Mouse (Mus musculus) limb, embryonic 13.5 days (tissue): ENCODE data around the gene Esm1. TPM values are rescaled to one million over a fixed set of nuclear protein-coding genes. Genes with fewer than 3 reads are reported as not detected.

Experiments used
- ATAC-seq: fragments of 200-750 bp; cut with Nextera tagmentation; 2 replicates; pipeline ENCODE4 v1.8.0; 2017; ENCODE audit warnings: low read depth, moderate number of reproducible peaks, moderate TSS enrichment; ENCODE audit not compliant: low FRiP score
- H3K27ac ChIP-seq: fragments of 300-500 bp; sonication (generic); 2 replicates; pipeline ENCODE4 v1.5.1; 2015; ENCODE audit warnings: inconsistent platforms, mild to moderate bottlenecking, moderate library complexity
- H3K27me3 ChIP-seq: fragments of 300-500 bp; sonication (generic); 2 replicates; pipeline ENCODE4 v1.6.1; 2015; ENCODE audit warnings: mild to moderate bottlenecking, inconsistent platforms
- H3K36me3 ChIP-seq: fragments of 300-500 bp; sonication (generic); 2 replicates; pipeline ENCODE4 v1.6.1; 2015; ENCODE audit warnings: inconsistent platforms, mild to moderate bottlenecking, moderate library complexity
- H3K4me1 ChIP-seq: fragments of 300-500 bp; sonication (generic); 2 replicates; pipeline ENCODE4 v1.6.1; 2015; ENCODE audit warnings: inconsistent platforms
- H3K4me2 ChIP-seq: fragments of 300-500 bp; sonication (generic); replicated peaks from 2 replicates; pipeline ENCODE4 v1.6.1; 2015; ENCODE audit warnings: inconsistent platforms, mild to moderate bottlenecking, moderate library complexity
- H3K4me3 ChIP-seq: fragments of 300-500 bp; sonication (generic); 2 replicates; pipeline ENCODE4 v1.5.1; 2015; ENCODE audit warnings: moderate library complexity, mild to moderate bottlenecking, inconsistent platforms
- H3K9ac ChIP-seq: fragments of 300-500 bp; sonication (generic); 2 replicates; pipeline ENCODE4 v1.6.1; 2015; ENCODE audit warnings: mild to moderate bottlenecking, inconsistent platforms
- H3K9me3 ChIP-seq: fragments of 300-500 bp; sonication (generic); 2 replicates; pipeline ENCODE4 v1.6.1; 2016; ENCODE audit warnings: inconsistent platforms
- WGBS: fragments of 180-500 bp; shearing (Covaris S2); methylation state at CpG from one replicate; pipeline ENCODE4 v1.1.7; 2015; 5-methylcytosine and 5-hydroxymethylcytosine counted together
- polyA plus RNA-seq: library from polyadenylated mRNA; unstranded; fragments of >200 nt; fragmentation: Nextera tagmentation; extraction: Ambion mirVana; gene quantifications from 2 replicates; pipeline ENCODE4 v1.2.1, GENCODE M21; 2015

Esm1 gene
- polyA plus RNA-seq = 3.0 TPM in 2 replicates

GRCm38 (mm10) chr13:113209624-113210023 lies at the start of gene Esm1:
Esm1 (plus strand) TSS chr13:113209659.
- Histone ChIP-seq H3K4me2 (peak within 1 kb of the TSS; percentile 48), H3K4me3 (peak within 1 kb of the TSS; percentile 15), H3K36me3 (no peaks in the 10 kb centered on the region), H3K9me3 (no peaks in the 10 kb centered on the region), H3K4me1 (peaks cover 27% of the 10 kb centered on the region), H3K9ac (no peak within 1 kb of the TSS), H3K27me3 (peaks cover 29% of the 10 kb centered on the region), H3K27ac (no peak within 1 kb of the TSS)
- 26% methylated on average over 15 of the region's 15 CpGs for WGBS
- no peak for ATAC-seq

DNA sequence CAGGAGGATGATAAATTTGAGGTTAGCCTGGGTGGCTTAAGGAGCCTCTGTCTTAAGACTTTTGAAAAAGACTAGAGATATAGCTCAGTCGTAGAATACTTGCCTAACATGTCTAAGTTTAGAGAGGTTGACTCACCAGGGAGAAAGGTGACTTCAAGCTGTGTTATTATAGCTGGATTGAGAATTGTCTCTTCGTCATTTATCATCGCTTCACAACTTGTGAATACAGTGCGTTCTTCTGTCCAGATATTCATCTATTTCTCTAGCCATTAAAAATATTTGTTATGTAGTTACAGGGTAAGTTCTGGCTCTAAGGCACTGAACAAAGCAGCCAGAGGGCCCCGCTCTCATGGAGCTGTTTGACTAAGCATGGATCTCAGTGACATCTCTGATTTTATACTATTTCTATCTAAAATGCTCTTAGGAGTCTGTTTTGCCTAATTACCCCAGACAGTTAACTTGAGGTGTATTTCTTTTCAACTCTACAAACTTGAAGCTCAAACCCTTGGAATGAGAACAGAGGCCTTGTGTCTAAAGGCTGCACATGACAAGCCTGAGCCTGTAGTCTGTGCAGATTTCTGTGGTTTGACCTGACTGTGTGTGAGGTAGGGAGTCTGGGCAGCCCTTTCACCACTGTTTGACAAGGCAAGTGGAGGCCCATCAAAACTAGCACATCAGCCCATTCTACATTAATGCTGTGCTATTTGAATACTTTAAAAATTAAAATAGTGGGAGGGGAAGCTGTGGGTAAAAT lies 45.0 kb upstream of the Esm1 start:
- 89% methylated on average over 5 of the region's 5 CpGs for WGBS
- no peaks in the 10 kb centered on the region for H3K36me3 ChIP-seq
- H3K9ac ChIP-seq = no peak overlapping the region
- H3K9me3 ChIP-seq = no peaks in the 10 kb centered on the region
- no peak overlapping the region for H3K4me3 ChIP-seq
- H3K27ac ChIP-seq = no peak overlapping the region
- ATAC-seq = no peak
- H3K4me2 ChIP-seq = no peak overlapping the region
- 0 out of 2 replicates have a peak, but pooled peaks cover 4% of the 10 kb centered on the region for H3K4me1 ChIP-seq
- no peaks in the 10 kb centered on the region for H3K27me3 ChIP-seq

DNA sequence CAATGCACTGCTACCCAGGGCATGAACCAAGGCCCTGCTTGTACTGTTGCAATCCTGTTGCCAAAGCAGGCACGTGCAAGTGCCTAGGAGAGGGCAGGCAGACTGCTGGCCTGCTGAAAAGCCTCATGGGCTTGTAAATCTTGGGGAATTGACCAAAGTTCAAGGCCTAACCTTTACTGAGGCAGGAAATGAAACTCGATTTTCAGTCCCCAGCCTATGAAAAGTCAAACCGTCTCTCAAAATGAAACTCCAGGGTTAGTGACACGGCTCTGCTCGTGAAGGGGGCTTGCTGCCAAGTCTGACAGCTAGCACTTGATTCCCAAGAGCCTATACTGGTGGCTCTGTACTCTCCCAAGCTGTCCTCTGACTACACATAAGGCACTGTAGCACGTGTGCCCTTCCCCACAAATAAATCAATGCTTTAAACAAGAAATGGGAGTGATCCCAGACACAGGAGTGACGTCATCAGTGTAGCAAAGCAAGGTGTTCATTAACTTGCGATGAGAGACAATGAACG lies 41.4 kb upstream of the Esm1 start:
- no peaks in the 10 kb centered on the region for H3K9me3 ChIP-seq
- H3K27me3 ChIP-seq = no peaks in the 10 kb centered on the region
- no peak overlapping the region for H3K4me3 ChIP-seq
- H3K9ac ChIP-seq = no peak overlapping the region
- no peak overlapping the region for H3K27ac ChIP-seq
- 57% methylated on average over 9 of the region's 9 CpGs for WGBS
- no peak overlapping the region for H3K4me2 ChIP-seq
- H3K36me3 ChIP-seq = no peaks in the 10 kb centered on the region
- ATAC-seq = no peak
- 0 out of 2 replicates have a peak, but pooled peaks cover 4% of the 10 kb centered on the region for H3K4me1 ChIP-seq

DNA sequence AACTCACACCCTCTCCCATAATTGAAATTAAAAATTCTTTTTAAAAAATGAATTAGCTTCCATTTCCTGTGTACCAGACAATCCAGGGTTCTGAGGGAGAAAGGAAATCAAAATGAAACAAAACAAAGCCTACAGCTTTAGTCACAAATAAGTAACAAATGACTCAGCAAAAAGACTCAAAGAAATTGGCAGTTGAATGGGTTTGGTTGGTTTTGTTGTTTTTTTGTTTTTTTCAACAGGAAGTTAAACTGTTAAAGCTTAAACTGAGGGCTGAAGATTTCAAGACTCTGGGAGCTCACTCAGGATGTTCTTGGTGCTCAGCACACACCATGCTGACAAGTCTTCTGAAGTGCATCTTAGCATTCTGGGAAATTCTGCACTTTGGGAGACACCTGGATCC lies 39.2 kb upstream of the Esm1 start:
- Histone ChIP-seq H3K9me3 (no peaks in the 10 kb centered on the region), H3K36me3 (no peaks in the 10 kb centered on the region), H3K27ac (no peak overlapping the region), H3K4me3 (no peak overlapping the region), H3K4me1 (0 out of 2 replicates have a peak, but pooled peaks cover 4% of the 10 kb centered on the region), H3K4me2 (no peak overlapping the region), H3K27me3 (no peaks in the 10 kb centered on the region), H3K9ac (no peak overlapping the region)
- no peak for ATAC-seq

- ATAC-seq = no peak
- no peak overlapping the region for H3K9ac ChIP-seq
- H3K27ac ChIP-seq = no peak overlapping the region
- no peaks in the 10 kb centered on the region for H3K27me3 ChIP-seq
- 0 out of 2 replicates have a peak, but pooled peaks cover 5% of the 10 kb centered on the region for H3K4me1 ChIP-seq
- H3K36me3 ChIP-seq = no peaks in the 10 kb centered on the region
- H3K9me3 ChIP-seq = no peaks in the 10 kb centered on the region
- no peak overlapping the region for H3K4me2 ChIP-seq
- WGBS = 76% methylated on average over 6 of the region's 6 CpGs
- no peak overlapping the region for H3K4me3 ChIP-seq
Measured at GRCm38 (mm10) chr13:113174162-113174561, 35.3 kb upstream of the Esm1 start.

- WGBS = 90% methylated on average over 8 of the region's 8 CpGs
- H3K4me2 ChIP-seq = no peak overlapping the region
- no peak for ATAC-seq
- H3K9ac ChIP-seq = no peak overlapping the region
- 0 out of 2 replicates have a peak, but pooled peaks cover 6% of the 10 kb centered on the region for H3K9me3 ChIP-seq
- H3K27ac ChIP-seq = no peak overlapping the region
- H3K36me3 ChIP-seq = no peaks in the 10 kb centered on the region
- no peaks in the 10 kb centered on the region for H3K27me3 ChIP-seq
- H3K4me1 ChIP-seq = no peaks in the 10 kb centered on the region
- no peak overlapping the region for H3K4me3 ChIP-seq
Measured at GRCm38 (mm10) chr13:113183310-113183709, 26.1 kb upstream of the Esm1 start.

GRCm38 (mm10) chr13:113183720-113184119 lies 25.7 kb upstream of the Esm1 start:
- no peak overlapping the region for H3K27ac ChIP-seq

DNA sequence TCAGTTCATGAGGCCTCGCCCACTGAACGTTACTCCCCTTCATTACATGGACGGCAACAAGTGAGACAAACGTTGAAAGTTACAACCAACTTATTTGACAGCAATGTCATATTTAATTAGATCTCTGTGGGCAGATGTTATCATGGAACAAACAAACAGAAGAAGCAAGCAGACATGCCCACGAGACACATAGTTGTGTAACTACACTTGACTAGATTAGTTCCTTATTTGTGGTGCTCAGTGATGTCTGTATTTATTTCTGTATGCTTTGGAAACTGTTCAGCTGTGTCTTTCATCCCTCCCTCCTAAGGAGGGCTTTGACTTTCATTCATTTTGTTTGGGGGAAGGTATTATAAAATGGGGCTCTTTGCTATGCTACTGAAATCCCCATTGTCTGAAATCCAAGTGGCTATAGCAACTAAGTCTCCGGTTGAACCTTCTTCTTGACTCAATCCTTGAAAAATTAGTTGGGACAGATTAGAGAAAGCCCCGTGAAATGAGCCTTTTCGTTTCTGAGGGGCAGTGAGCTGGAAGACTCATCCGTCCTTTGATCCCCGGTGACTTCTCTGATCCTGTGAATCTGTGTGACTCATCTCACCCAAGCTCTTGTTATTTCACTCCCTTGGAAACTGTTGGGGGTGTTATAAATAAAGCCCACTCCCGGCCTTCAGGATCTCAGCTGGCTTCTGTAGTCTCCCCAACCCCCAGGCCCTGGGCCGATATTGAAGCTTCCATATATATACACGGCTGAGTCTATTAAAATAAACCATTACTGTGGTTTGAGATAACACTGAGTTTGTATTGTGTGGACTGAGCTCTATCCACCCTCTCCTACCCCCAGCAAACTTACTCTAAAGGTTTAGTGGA lies 12.4 kb upstream of the Esm1 start:
- no peak overlapping the region for H3K4me2 ChIP-seq
- H3K9me3 ChIP-seq = no peaks in the 10 kb centered on the region
- no peaks in the 10 kb centered on the region for H3K36me3 ChIP-seq
- no peak overlapping the region for H3K9ac ChIP-seq
- H3K4me3 ChIP-seq = no peak overlapping the region
- no peaks in the 10 kb centered on the region for H3K27me3 ChIP-seq
- no peak overlapping the region for H3K27ac ChIP-seq
- 0 out of 2 replicates have a peak, but pooled peaks cover 5% of the 10 kb centered on the region for H3K4me1 ChIP-seq
- WGBS = 67% methylated on average over 13 of the region's 13 CpGs
- no peak for ATAC-seq

More at GRCm38 (mm10) chr13:113183720-113184119, 25.7 kb upstream of the Esm1 start:
- Histone ChIP-seq H3K4me1 (no peaks in the 10 kb centered on the region), H3K4me2 (no peak overlapping the region), H3K36me3 (no peaks in the 10 kb centered on the region), H3K9me3 (0 out of 2 replicates have a peak, but pooled peaks cover 9% of the 10 kb centered on the region), H3K9ac (no peak overlapping the region), H3K27me3 (no peaks in the 10 kb centered on the region), H3K4me3 (no peak overlapping the region)
- ATAC-seq = no peak
- 87% methylated on average over 4 of the region's 4 CpGs for WGBS

GRCm38 (mm10) chr13:113197872-113198502 lies 11.5 kb upstream of the Esm1 start:
- no peak for ATAC-seq
- Histone ChIP-seq H3K27me3 (no peaks in the 10 kb centered on the region), H3K4me1 (0 out of 2 replicates have a peak, but pooled peaks cover 5% of the 10 kb centered on the region), H3K4me3 (no peak overlapping the region), H3K36me3 (no peaks in the 10 kb centered on the region), H3K4me2 (no peak overlapping the region), H3K9me3 (no peaks in the 10 kb centered on the region), H3K9ac (no peak overlapping the region), H3K27ac (no peak overlapping the region)
- WGBS = 82% methylated on average over 9 of the region's 9 CpGs

DNA sequence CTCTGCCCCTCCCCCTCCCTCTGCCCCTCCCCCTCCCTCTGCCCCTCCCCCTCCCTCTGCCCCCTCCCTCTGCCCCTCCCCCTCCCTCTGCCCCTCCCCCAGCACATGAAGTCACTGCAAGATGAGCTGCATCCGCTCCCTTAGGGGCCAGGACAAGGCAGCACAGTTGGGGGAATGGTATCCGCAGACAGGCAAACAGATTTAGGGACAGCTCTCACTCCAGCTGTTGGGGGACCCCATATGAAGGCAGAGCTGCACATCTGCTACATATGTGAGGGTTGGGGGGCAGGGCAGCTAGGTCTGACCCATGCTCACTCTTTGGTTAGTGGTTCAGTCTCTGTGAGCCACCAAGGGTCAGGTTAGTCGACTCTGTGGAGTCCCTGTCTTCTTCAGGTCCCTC lies 10.1 kb upstream of the Esm1 start:
- H3K9ac ChIP-seq = no peak overlapping the region
- no peaks in the 10 kb centered on the region for H3K9me3 ChIP-seq
- ATAC-seq = no peak
- H3K27me3 ChIP-seq = no peaks in the 10 kb centered on the region
- WGBS = 46% methylated on average over 3 of the region's 3 CpGs
- H3K36me3 ChIP-seq = no peaks in the 10 kb centered on the region
- no peak overlapping the region for H3K4me3 ChIP-seq
- H3K4me1 ChIP-seq = 0 out of 2 replicates have a peak, but pooled peaks cover 5% of the 10 kb centered on the region
- no peak overlapping the region for H3K27ac ChIP-seq
- no peak overlapping the region for H3K4me2 ChIP-seq

DNA sequence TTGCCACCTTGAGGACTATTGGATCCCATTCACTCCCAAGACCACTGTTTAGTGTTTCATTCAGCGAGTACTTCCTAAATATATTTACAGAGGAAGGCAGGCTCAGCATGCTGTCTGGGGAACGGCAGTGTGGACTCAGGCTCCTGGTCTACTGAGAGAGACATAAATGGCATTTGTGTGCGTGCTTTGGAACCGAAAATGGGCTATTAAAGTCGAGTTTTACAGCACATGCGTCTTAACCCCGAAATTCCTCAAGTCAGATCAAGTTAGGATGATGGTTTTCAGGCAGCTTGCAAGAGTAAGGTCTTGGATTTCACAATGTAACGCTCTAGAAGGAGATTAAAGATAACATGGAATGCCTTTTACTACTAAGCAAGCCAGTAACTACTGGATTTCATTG lies 8.7 kb upstream of the Esm1 start:
- Histone ChIP-seq H3K4me1 (0 out of 2 replicates have a peak, but pooled peaks cover 5% of the 10 kb centered on the region), H3K4me2 (no peak overlapping the region), H3K9me3 (no peaks in the 10 kb centered on the region), H3K27ac (no peak overlapping the region), H3K9ac (no peak overlapping the region), H3K27me3 (no peaks in the 10 kb centered on the region), H3K36me3 (no peaks in the 10 kb centered on the region), H3K4me3 (no peak overlapping the region)
- WGBS = 18% methylated on average over 8 of the region's 8 CpGs
- no peak for ATAC-seq
